Mouse (Mus musculus) heart, embryonic 12.5 days (tissue): ENCODE data around the gene Tmem88. TPM values are rescaled to one million over a fixed set of nuclear protein-coding genes. Genes with fewer than 3 reads are reported as not detected.
"Not testable (repeated sequence)": the region's sequence is repeated elsewhere in the genome, so short reads cannot be mapped to it uniquely, and the experiment has no call there.

Source experiments
- ATAC-seq: fragments of 200-750 bp; cut with Nextera tagmentation; 2 replicates; pipeline ENCODE4 v1.8.0; 2017; ENCODE audit warnings: moderate TSS enrichment, moderate library complexity; ENCODE audit not compliant: insufficient number of reproducible peaks, low FRiP score
- H3K27ac ChIP-seq: fragments of 300-500 bp; sonication (generic); 2 replicates; pipeline ENCODE4 v1.5.1; 2016; ENCODE audit warnings: mild to moderate bottlenecking, moderate library complexity; ENCODE audit not compliant: poor library complexity, severe bottlenecking
- H3K27me3 ChIP-seq: fragments of 300-500 bp; sonication (generic); replicated peaks from 2 replicates; pipeline ENCODE4 v1.6.1; 2016; ENCODE audit warnings: mild to moderate bottlenecking, moderate library complexity
- H3K36me3 ChIP-seq: fragments of 300-500 bp; sonication (generic); 2 replicates; pipeline ENCODE4 v1.6.1; 2016; ENCODE audit warnings: mild to moderate bottlenecking, moderate library complexity
- H3K4me1 ChIP-seq: fragments of 300-500 bp; sonication (generic); replicated peaks from 2 replicates; pipeline ENCODE4 v1.6.1; 2016; ENCODE audit warnings: mild to moderate bottlenecking
- H3K4me2 ChIP-seq: fragments of 300-500 bp; sonication (generic); 2 replicates; pipeline ENCODE4 v1.6.1; 2016; ENCODE audit warnings: mild to moderate bottlenecking, moderate library complexity
- H3K4me3 ChIP-seq: fragments of 300-500 bp; sonication (generic); 2 replicates; pipeline ENCODE4 v1.5.1; 2016; ENCODE audit warnings: mild to moderate bottlenecking
- H3K9ac ChIP-seq: fragments of 300-500 bp; sonication (generic); 2 replicates; pipeline ENCODE4 v1.6.1; 2016; ENCODE audit warnings: mild to moderate bottlenecking, moderate library complexity
- H3K9me3 ChIP-seq: fragments of 300-500 bp; sonication (generic); replicated peaks from 2 replicates; pipeline ENCODE4 v1.6.1; 2016; ENCODE audit warnings: mild to moderate bottlenecking, moderate library complexity
- WGBS: fragments of 180-500 bp; shearing (Covaris S2); methylation state at CpG from one replicate; pipeline ENCODE4 v1.1.7; 2016; 5-methylcytosine and 5-hydroxymethylcytosine counted together
- polyA plus RNA-seq: library from polyadenylated mRNA; unstranded; fragments of >200 nt; fragmentation: Nextera tagmentation; extraction: Ambion mirVana; gene quantifications from 2 replicates; pipeline ENCODE4 v1.2.1, GENCODE M21; 2016

Gene Tmem88
- polyA plus RNA-seq, 1 experiment from 2014 or later = 35.7 TPM

DNA sequence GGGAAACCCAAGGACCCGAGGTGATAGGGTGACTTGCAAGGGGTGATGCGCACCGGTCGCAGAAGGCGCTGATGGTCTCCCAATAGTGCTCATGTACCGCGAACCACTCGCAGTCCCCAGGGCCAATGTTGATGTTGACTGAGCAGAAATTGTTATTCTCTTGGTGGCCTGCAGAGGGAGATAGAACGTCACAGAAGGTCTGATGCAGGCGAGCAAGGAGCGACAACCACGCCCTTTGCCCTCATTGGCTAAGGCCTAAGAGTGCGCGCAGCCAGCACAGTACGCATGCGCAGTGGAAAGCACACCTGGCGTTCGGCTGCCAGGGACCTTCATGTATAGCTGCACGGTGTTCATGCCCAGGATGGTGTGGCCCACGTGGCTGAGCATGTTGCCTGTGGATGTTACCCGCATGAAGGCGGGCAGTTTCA, 3.2 kb upstream of the Tmem88 start:
- WGBS = 23% methylated on average over 22 of the region's 22 CpGs
- no peak overlapping the region for H3K9ac ChIP-seq
- peaks cover 48% of the 10 kb centered on the region for H3K4me1 ChIP-seq

GRCm38 (mm10) chr11:69400083-69400850, 2.2 kb upstream of the Tmem88 start:
- Histone ChIP-seq H3K4me1 (peaks cover 49% of the 10 kb centered on the region), H3K27me3 (no peaks in the 10 kb centered on the region; the same call in 1 of the 2 replicates), H3K4me3 (peak overlapping the region; percentile 7; the same call in 1 of the 2 replicates), H3K27ac (no peak overlapping the region), H3K9me3 (no peaks in the 10 kb centered on the region), H3K9ac (no peak overlapping the region), H3K36me3 (peaks cover 59% of the 10 kb centered on the region), H3K4me2 (peak overlapping the region; percentile 44)
- ATAC-seq = no peak
- WGBS = 69% methylated on average over 25 of the region's 25 CpGs

More for the DNA sequence above, 3.2 kb upstream of the Tmem88 start:
- H3K4me2 ChIP-seq = 0 out of 2 replicates have a peak overlapping the region, but pooled peaks have one; percentile 1
- H3K9me3 ChIP-seq = no peaks in the 10 kb centered on the region
- H3K27me3 ChIP-seq = no peaks in the 10 kb centered on the region; the same call in 1 of the 2 replicates
- no peak overlapping the region for H3K27ac ChIP-seq
- H3K4me3 ChIP-seq = no peak overlapping the region
- peaks cover 68% of the 10 kb centered on the region for H3K36me3 ChIP-seq
- ATAC-seq = peak; percentile 52

DNA sequence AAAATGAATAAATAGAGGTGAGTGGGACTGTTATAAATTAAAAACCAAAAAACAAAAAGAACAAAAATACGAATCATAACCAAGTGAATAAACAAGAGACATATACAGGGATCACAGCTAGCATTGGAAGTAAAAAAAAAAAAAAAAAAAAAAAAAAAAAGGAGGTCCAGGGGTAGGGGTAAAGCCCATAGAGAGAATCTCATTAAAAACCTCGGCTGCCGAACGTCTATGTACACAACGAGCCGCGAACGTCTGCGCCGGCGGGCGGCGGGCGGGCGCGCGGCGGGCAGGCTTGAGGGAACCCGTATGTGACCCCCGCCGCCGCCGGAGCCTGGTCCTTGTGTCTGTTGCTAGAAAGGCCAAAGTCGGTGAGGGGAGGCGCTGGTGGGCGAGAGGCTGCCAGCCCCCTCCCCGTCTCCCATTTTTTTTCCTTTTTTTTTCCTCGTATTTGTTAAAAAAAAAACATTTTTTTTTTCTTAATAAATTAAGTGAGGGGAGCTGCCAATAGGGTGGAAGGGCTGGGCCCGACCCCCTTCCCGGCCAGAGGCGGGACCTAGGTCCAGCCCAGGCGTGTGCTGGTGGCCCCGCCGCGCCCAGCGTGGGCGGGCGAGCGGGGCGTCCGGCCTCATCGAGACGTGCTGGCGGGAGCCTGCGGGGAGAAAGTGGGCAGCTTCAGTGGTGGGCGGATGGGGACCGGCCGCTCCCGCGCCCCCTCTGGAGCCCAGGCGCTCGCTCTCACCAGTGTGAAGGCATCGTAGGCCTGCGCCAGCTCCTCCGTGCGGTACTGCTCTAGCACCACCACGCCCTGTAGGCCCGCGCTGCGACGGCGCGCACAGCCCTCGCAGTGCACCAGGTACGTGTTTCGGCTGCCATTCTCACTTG, 1.4 kb upstream of the Tmem88 start:
- H3K27ac ChIP-seq = no peak overlapping the region
- peaks cover 50% of the 10 kb centered on the region for H3K4me1 ChIP-seq
- no peak for ATAC-seq
- peak overlapping the region; percentile 30; the same call in 1 of the 2 replicates for H3K9ac ChIP-seq
- H3K4me3 ChIP-seq = peak overlapping the region; percentile 7; the same call in 1 of the 2 replicates
- 25% methylated on average over 66 of the region's 66 CpGs for WGBS
- H3K4me2 ChIP-seq = peak overlapping the region; percentile 76
- no peaks in the 10 kb centered on the region for H3K9me3 ChIP-seq
- H3K36me3 ChIP-seq = peaks cover 51% of the 10 kb centered on the region
- H3K27me3 ChIP-seq = no peaks in the 10 kb centered on the region; the same call in 1 of the 2 replicates

GRCm38 (mm10) chr11:69398486-69399200, 609 bp upstream of the Tmem88 start:
- H3K27me3 ChIP-seq = no peaks in the 10 kb centered on the region; the same call in 1 of the 2 replicates
- peak overlapping the region; percentile 76 for H3K4me2 ChIP-seq
- peaks cover 53% of the 10 kb centered on the region for H3K4me1 ChIP-seq
- WGBS = 17% methylated on average over 21 of the region's 21 CpGs
- no peaks in the 10 kb centered on the region for H3K9me3 ChIP-seq
- H3K27ac ChIP-seq = peak overlapping the region; percentile 93
- peak overlapping the region; percentile 60 for H3K4me3 ChIP-seq
- ATAC-seq = no peak
- peaks cover 43% of the 10 kb centered on the region for H3K36me3 ChIP-seq
- H3K9ac ChIP-seq = peak overlapping the region; percentile 82

- peaks cover 53% of the 10 kb centered on the region for H3K4me1 ChIP-seq
- peak overlapping the region; percentile 82 for H3K9ac ChIP-seq
- H3K27me3 ChIP-seq = no peaks in the 10 kb centered on the region; the same call in 1 of the 2 replicates
- no peak; the same call in 1 of the 2 replicates for ATAC-seq
- no peaks in the 10 kb centered on the region for H3K9me3 ChIP-seq
- H3K4me3 ChIP-seq = peak overlapping the region; percentile 60
- peak overlapping the region; percentile 76 for H3K4me2 ChIP-seq
- peak overlapping the region; percentile 93 for H3K27ac ChIP-seq
- H3K36me3 ChIP-seq = peaks cover 32% of the 10 kb centered on the region
- 4% methylated on average over 24 of the region's 24 CpGs for WGBS
Observed at GRCm38 (mm10) chr11:69397581-69398057, 415 bp downstream of the Tmem88 start.

DNA sequence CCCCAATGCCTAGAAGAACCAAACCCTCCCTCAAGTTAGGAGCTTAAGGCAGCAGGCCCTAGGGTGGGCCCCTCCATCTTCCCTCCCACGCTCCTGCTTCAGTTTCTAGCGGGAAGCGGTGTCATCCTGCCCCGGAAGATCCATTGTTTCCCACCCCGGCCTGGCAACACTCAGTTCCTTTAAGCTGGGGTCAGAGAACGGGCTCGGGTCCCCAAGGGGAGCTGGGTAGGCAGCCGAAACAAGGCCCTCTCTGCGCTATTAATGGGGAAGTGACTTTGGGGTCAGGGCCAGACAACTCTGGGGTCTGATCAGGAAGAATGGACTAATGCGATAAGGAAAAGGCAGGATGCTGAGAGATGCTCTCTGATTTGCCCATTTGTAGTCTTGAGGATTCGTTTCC, 1.3 kb downstream of the Tmem88 start:
- peaks cover 53% of the 10 kb centered on the region for H3K4me1 ChIP-seq
- ATAC-seq = no peak
- WGBS = 20% methylated on average over 11 of the region's 11 CpGs

DNA sequence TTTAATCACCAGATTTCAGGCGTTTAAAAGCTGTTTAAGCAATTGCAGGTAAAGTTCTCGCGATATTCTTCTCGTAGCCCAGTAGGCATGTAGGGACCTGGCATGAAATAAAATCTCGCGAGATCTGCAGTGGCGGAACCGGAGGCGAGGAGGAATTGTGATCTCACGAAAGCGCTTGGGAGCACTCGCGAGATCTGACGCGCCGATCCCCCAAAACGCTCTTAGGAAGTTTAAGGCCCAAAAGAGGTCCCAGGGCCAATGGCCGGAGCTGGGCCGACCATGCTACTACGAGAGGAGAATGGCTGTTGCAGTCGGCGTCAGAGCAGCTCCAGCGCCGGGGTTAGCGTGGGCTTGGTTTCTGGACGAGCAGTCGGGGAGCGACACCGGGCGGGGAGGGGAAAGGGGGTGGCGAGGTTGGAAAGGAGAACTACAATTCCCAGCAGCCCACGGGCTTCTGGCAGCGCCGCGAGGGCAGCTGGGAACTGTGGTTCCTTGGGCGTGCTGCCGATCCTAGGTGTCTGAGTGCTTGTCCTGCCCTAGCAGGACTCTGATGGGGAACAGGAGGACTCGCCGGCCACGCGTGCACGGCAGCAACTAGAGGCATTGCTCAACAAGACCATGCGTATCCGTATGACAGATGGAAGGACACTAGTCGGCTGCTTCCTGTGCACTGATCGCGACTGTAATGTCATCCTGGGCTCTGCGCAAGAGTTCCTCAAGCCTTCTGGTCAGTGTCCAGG, 2.2 kb downstream of the Tmem88 start:
- ATAC-seq = peak; percentile 87
- peaks cover 16% of the 10 kb centered on the region for H3K36me3 ChIP-seq
- no peaks in the 10 kb centered on the region for H3K9me3 ChIP-seq
- H3K27ac ChIP-seq = peak overlapping the region; percentile 93
- WGBS = under 1% methylated on average over 48 of the region's 48 CpGs
- H3K27me3 ChIP-seq = no peaks in the 10 kb centered on the region; the same call in 1 of the 2 replicates
- H3K4me3 ChIP-seq = peak overlapping the region; percentile 60
- H3K4me2 ChIP-seq = peak overlapping the region; percentile 87
- peaks cover 46% of the 10 kb centered on the region for H3K4me1 ChIP-seq
- H3K9ac ChIP-seq = peak overlapping the region; percentile 88

More for the DNA sequence above, 1.3 kb downstream of the Tmem88 start:
- Histone ChIP-seq H3K4me3 (peak overlapping the region; percentile 60), H3K27ac (peak overlapping the region; percentile 93), H3K9ac (peak overlapping the region; percentile 82), H3K4me2 (peak overlapping the region; percentile 76), H3K9me3 (no peaks in the 10 kb centered on the region), H3K27me3 (no peaks in the 10 kb centered on the region; the same call in 1 of the 2 replicates), H3K36me3 (peaks cover 26% of the 10 kb centered on the region)

GRCm38 (mm10) chr11:69395235-69395633, 2.8 kb downstream of the Tmem88 start, which contains the start of the genes Naa38 and Cyb5d1:
Gene Naa38 (plus strand): TSS chr11:69395487.
Gene Cyb5d1 (minus strand): TSS chr11:69395631.
- Histone ChIP-seq H3K4me2 (peak within 1 kb of the TSS; percentile 87), H3K4me3 (peak within 1 kb of the TSS; percentile 60), H3K9ac (peak within 1 kb of the TSS; percentile 88), H3K27ac (peak within 1 kb of the TSS; percentile 93), H3K36me3 (peaks cover 10% of the 10 kb centered on the region), H3K4me1 (peaks cover 41% of the 10 kb centered on the region)
- under 1% methylated on average over 24 of the region's 24 CpGs for WGBS
- ATAC-seq = peak; percentile 79
- H3K9me3 ChIP-seq, H3K27me3 ChIP-seq: not testable (repeated sequence)

DNA sequence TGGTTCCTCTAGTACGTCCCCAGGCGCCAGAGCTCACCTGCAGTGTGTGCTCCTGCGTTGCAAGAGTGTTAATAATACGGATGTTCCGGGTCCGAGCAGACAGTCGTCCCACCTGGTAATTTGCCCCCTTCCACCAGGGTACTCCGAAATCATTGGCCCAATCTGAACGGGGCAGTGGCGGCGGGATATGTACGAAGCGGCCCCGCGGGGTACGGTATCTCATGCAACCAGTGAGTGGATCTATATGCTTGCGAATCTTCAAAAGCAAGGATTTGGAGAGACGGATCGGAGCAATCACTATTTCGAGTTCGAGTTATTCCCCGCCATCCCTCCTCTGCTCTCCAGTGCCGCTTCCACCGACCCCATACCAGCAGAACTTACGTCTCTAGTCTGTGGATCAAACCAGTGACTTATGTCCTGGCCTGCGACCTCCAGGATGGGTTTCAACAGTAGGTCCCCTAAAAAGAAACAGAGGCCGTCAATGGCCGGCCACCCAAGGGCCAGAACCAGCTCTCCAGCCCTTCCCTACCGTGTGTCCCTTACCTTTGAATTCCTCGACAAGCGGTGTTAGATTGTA, 3.4 kb downstream of the Tmem88 start:
- Histone ChIP-seq H3K4me3 (peak overlapping the region; percentile 60), H3K4me2 (peak overlapping the region; percentile 87), H3K9ac (peak overlapping the region; percentile 88), H3K4me1 (peaks cover 38% of the 10 kb centered on the region), H3K27ac (peak overlapping the region; percentile 93)
- ATAC-seq, H3K36me3 ChIP-seq, H3K9me3 ChIP-seq, H3K27me3 ChIP-seq: not testable (repeated sequence)
- 2% methylated on average over 31 of the region's 31 CpGs for WGBS
